Comparison of ENCODE assay signal across 9 mouse cellular contexts in genomic region chr9:121312237-121312891, GRCm38 (mm10). TPM values are rescaled to one million over a fixed set of nuclear protein-coding genes. Genes with fewer than 3 reads are reported as not detected.
DNase-seq lines count a peak whose midpoint lies in the region; ATAC-seq and TF ChIP-seq lines count a peak whose summit lies in the region.
"Had no signal": no experiment of that assay in that cellular context is flagged by ENCODE, and none has a peak within 500 bp of the region (broad histone marks: within the 10 kb centered on the region; RNA-seq: fewer than 3 reads in every experiment).

No protein-coding gene starts in this region.

- ATAC-seq in Patski, result peak; percentile 70
- 0 out of 2 replicates have a peak, but pooled peaks have one; percentile 8 for ATAC-seq in embryonic facial prominence, embryonic 12.5 days (ENCODE audit: insufficient number of reproducible peaks, insufficient read depth, low FRiP score, low TSS enrichment)
- ATAC-seq in hindbrain, embryonic 15.5 days (ENCODE audit: low FRiP score, low read depth), result no peak
- ATAC-seq in erythroid progenitor cell, adult 5-6 weeks (replicated peaks; ENCODE audit: low FRiP score, poor library complexity, severe bottlenecking), result no peak

- H3K27me3 ChIP-seq in Patski, result no peaks in the 10 kb centered on the region
- H3K27me3 ChIP-seq in embryonic facial prominence, embryonic 12.5 days, result no peaks in the 10 kb centered on the region
- no peaks in the 10 kb centered on the region for H3K27me3 ChIP-seq in hindbrain, embryonic 15.5 days
- H3K27me3 ChIP-seq in thymus, adult 2 months (ENCODE audit: control insufficient read depth, insufficient read depth, low read length), result no peaks in the 10 kb centered on the region
- H3K27me3 ChIP-seq: liver, embryonic 15.5 days had no signal

- no peak overlapping the region for H3K9ac ChIP-seq in embryonic facial prominence, embryonic 12.5 days
- no peak overlapping the region for H3K9ac ChIP-seq in hindbrain, embryonic 15.5 days
- H3K9ac ChIP-seq: liver, embryonic 15.5 days had no signal

- peaks cover 43% of the 10 kb centered on the region for H3K4me1 ChIP-seq in embryonic facial prominence, embryonic 12.5 days
- H3K4me1 ChIP-seq in hindbrain, embryonic 15.5 days (replicated peaks), result peaks cover 73% of the 10 kb centered on the region
- H3K4me1 ChIP-seq in thymus, adult 2 months (replicated peaks; ENCODE audit: control insufficient read depth, insufficient read depth, low read length), result peaks cover 46% of the 10 kb centered on the region

- POLR2A ChIA-PET in Patski (lab: Charles Lee), result no interaction called here

- TF ChIP-seq CTCF in Patski (IDR thresholded peaks at IDR 0.05), result no peak
- TF ChIP-seq CTCF in thymus, adult 2 months (IDR thresholded peaks at IDR 0.05; ENCODE audit: borderline replicate concordance, control insufficient read depth, extremely low read depth, insufficient read depth, low read length, poor library complexity), result no peak

- peak overlapping the region; percentile 84 for H3K27ac ChIP-seq in embryonic facial prominence, embryonic 12.5 days
- peak overlapping the region; percentile 83 for H3K27ac ChIP-seq in hindbrain, embryonic 15.5 days (replicated peaks)
- H3K27ac ChIP-seq in macrophage, result peak overlapping the region; percentile 100; the same call in 1 of the 2 replicates
- no peak overlapping the region for H3K27ac ChIP-seq in thymus, adult 2 months (ENCODE audit: control insufficient read depth, insufficient read depth, low read length)
- H3K27ac ChIP-seq: liver, embryonic 15.5 days had no signal

- WGBS in embryonic facial prominence, embryonic 12.5 days, result 63% methylated on average over 10 of the region's 10 CpGs
- WGBS in hindbrain, embryonic 15.5 days, result 11% methylated on average over 10 of the region's 10 CpGs
- 85% methylated on average over 9 of the region's 10 CpGs for WGBS in macrophage (ENCODE audit: missing documents)
- 91% methylated on average over 10 of the region's 10 CpGs for WGBS in thymus, adult 2 months

- peaks cover 79% of the 10 kb centered on the region for H3K79me2 ChIP-seq in macrophage (ENCODE audit: inconsistent target)

- no peak overlapping the region for H3K4me3 ChIP-seq in embryonic facial prominence, embryonic 12.5 days
- no peak overlapping the region for H3K4me3 ChIP-seq in hindbrain, embryonic 15.5 days
- H3K4me3 ChIP-seq in macrophage (ENCODE audit: inconsistent target), result no peak overlapping the region
- H3K4me3 ChIP-seq in thymus, adult 2 months (ENCODE audit: control insufficient read depth, insufficient read depth, low read length), result no peak overlapping the region
- H3K4me3 ChIP-seq: liver, embryonic 15.5 days had no signal

- no peaks in the 10 kb centered on the region for H3K36me3 ChIP-seq in embryonic facial prominence, embryonic 12.5 days
- no peaks in the 10 kb centered on the region for H3K36me3 ChIP-seq in hindbrain, embryonic 15.5 days
- H3K36me3 ChIP-seq in macrophage (ENCODE audit: inconsistent target), result no peaks in the 10 kb centered on the region
- no peaks in the 10 kb centered on the region for H3K36me3 ChIP-seq in thymus, adult 2 months (ENCODE audit: control insufficient read depth, insufficient read depth, low read length)
- H3K36me3 ChIP-seq: liver, embryonic 15.5 days had no signal

- in situ Hi-C loops in Patski (cut with MboI; ENCODE audit: low pct_unique_long_range_greater_than_20kb), result no loop called here

- DNase-seq in Patski (ENCODE audit: low read depth, low spot score), result no peak
- no peak for DNase-seq in adrenal gland, adult (ENCODE audit: inconsistent age in 2 of 2, low spot score in 1 of 2)
- DNase-seq in natural killer cell, adult 2 months (ENCODE audit: low spot score in 2 of 2), result no peak
- DNase-seq in thymus, adult 2 months, result no peak

- CTCF ChIA-PET in Patski (lab: Charles Lee), result interaction anchor here (0.8 to 1.5 kb wide), 4 partner anchors 9 to 36 kb away, joined by 3 read pairs; no protein-coding TSS in a partner anchor

- H3K4me2 ChIP-seq in embryonic facial prominence, embryonic 12.5 days (replicated peaks), result no peak overlapping the region
- H3K4me2 ChIP-seq in hindbrain, embryonic 15.5 days, result 0 out of 2 replicates have a peak overlapping the region, but pooled peaks have one; percentile 3
- H3K4me2 ChIP-seq: liver, embryonic 15.5 days had no signal

- TF ChIP-seq POLR2A in thymus, adult 2 months (IDR thresholded peaks at IDR 0.05; ENCODE audit: control insufficient read depth, extremely low read depth, insufficient read depth, low read length, poor library complexity), result no peak

- no peaks in the 10 kb centered on the region for H3K9me3 ChIP-seq in embryonic facial prominence, embryonic 12.5 days
- H3K9me3 ChIP-seq in hindbrain, embryonic 15.5 days, result no peaks in the 10 kb centered on the region
- H3K9me3 ChIP-seq: liver, embryonic 15.5 days had no signal

RNA-seq across cellular contexts. Expression of gene Trak1, which starts 15.1 kb away (rescaled TPM):
- polyA plus RNA-seq in Patski (2021) (49.4 TPM), macrophage (2018) (30.9 to 32.9 TPM (median 32.9 TPM) in 3 replicates)
- polyA plus RNA-seq in embryonic facial prominence, embryonic 12.5 days (2016; fragmentation: Nextera tagmentation; extraction: Ambion mirVana), result 20.0 and 20.7 TPM in 2 replicates
- 58.3 and 58.4 TPM in 2 replicates for polyA plus RNA-seq in hindbrain, embryonic 15.5 days (2015; fragmentation: Nextera tagmentation; extraction: Ambion mirVana)
- total RNA-seq in macrophage (2018; cell fraction: chromatin; rRNA removed), result 100 to 1,000 TPM; 175 to 281 (median 222) TPM
- 10 to 100 TPM; 48.6 to 71.4 (median 54.7) TPM for total RNA-seq in macrophage (2018; cell fraction: cytosol; rRNA removed)
- 100 to 1,000 TPM in 25 of 26 experiments, 10 to 100 TPM in 1; 94.9 to 207 (median 141) TPM for total RNA-seq in macrophage (2018; cell fraction: nucleus; rRNA removed)
- 13.4 and 14.4 TPM in 2 replicates for total RNA-seq in erythroid progenitor cell, adult 5-6 weeks (2015; ENCODE audit: low replicate concordance)
- total RNA-seq in erythroid progenitor cell, adult 5-6 weeks (2017; ENCODE audit: low replicate concordance), result 5.8 and 7.2 TPM in 2 replicates
- polyA plus RNA-seq in thymus, adult 2 months (2012; rRNA removed), result 96.5 and 103 TPM in 2 replicates

RNA-seq across cellular contexts. Expression of gene Ulk4, which starts 35.4 kb away (rescaled TPM):
- polyA plus RNA-seq in Patski (2021) (6.2 TPM), macrophage (2018) (0.25 to 2.2 TPM (median 1.1 TPM) in 3 replicates)
- polyA plus RNA-seq in embryonic facial prominence, embryonic 12.5 days (2016; fragmentation: Nextera tagmentation; extraction: Ambion mirVana), result 191 and 198 TPM in 2 replicates
- 75.9 and 94.1 TPM in 2 replicates for polyA plus RNA-seq in hindbrain, embryonic 15.5 days (2015; fragmentation: Nextera tagmentation; extraction: Ambion mirVana)
- total RNA-seq in macrophage (2018; cell fraction: chromatin; rRNA removed), result 10 to 100 TPM in 3 of 26 experiments, 1 to 10 TPM in 22, under 1 TPM in 1; 0.92 to 10.8 (median 6.6) TPM
- 1 to 10 TPM in 1 of 26 experiments, under 1 TPM in 25; 0.33 to 1.5 (median 0.57) TPM for total RNA-seq in macrophage (2018; cell fraction: cytosol; rRNA removed)
- 1 to 10 TPM in 24 of 26 experiments, under 1 TPM in 2; 0.52 to 3.7 (median 2.2) TPM for total RNA-seq in macrophage (2018; cell fraction: nucleus; rRNA removed)
- 2.5 TPM in 1 of 2 replicates, not detected in the other for total RNA-seq in erythroid progenitor cell, adult 5-6 weeks (2015; ENCODE audit: low replicate concordance)
- total RNA-seq in erythroid progenitor cell, adult 5-6 weeks (2017; ENCODE audit: low replicate concordance), result 3.1 TPM in 1 of 2 replicates, not detected in the other
- 1.4 and 2.9 TPM in 2 replicates for polyA plus RNA-seq in thymus, adult 2 months (2012; rRNA removed)

Comparison
In these comparisons a context has a peak if more than half of its experiments do, and no peak if none do; other contexts are left out.
1. ATAC-seq: peak in Patski (single experiment) and embryonic facial prominence, embryonic 12.5 days (single experiment); none in hindbrain, embryonic 15.5 days (single experiment) and erythroid progenitor cell, adult 5-6 weeks (single experiment).
2. RNA of gene Ulk4, which starts 35.4 kb away (polyA plus RNA-seq): 191 to 198 TPM in embryonic facial prominence, embryonic 12.5 days and 75.9 to 94.1 TPM in hindbrain, embryonic 15.5 days; 6.2 TPM in Patski (single experiment), 1.4 to 2.9 TPM in thymus, adult 2 months and 0.25 to 2.2 TPM in macrophage; every median in the first group is over 10 times any median in the second.